Mouse (Mus musculus): ENCODE results near the gene Zfp386.

GRCm38 (mm10) chr12:116097166-116097565 is 49.6 kb downstream of the Zfp386 start:
- TF ChIP-seq CTCF (IDR thresholded peaks at IDR 0.05; ENCODE audit: control insufficient read depth, insufficient read depth, low read length) (no peak), POLR2A (IDR thresholded peaks at IDR 0.05; ENCODE audit: borderline replicate concordance, control insufficient read depth, low read depth, low read length) (no peak)
